Mouse (Mus musculus): ENCODE results near the gene Cmtm6. TPM values are rescaled to one million over a fixed set of nuclear protein-coding genes. Genes with fewer than 3 reads are reported as not detected.

The Cmtm6 gene
- 165 TPM for polyA plus RNA-seq (2017; shearing (Covaris generic))

GRCm38 (mm10) chr9:114731011-114731755 lies at the start of gene Cmtm6:
Cmtm6 (plus strand) TSS chr9:114731116.

GRCm38 (mm10) chr9:114688252-114688952 lies 42.5 kb upstream of the Cmtm6 start, which contains the start of gene Dync1li1:
Dync1li1 (plus strand) TSS chr9:114688790.

GRCm38 (mm10) chr9:114781526-114782212 lies 50.8 kb downstream of the Cmtm6 start, which contains the start of gene Cmtm7:
Cmtm7 (minus strand) TSS chr9:114781856.

Other genes starting within 250 kb of the Cmtm6 start
- gene Ccr4, start 226.2 kb upstream of the Cmtm6 start, polyA plus RNA-seq (2017; shearing (Covaris generic)), result 0.65 TPM
- gene C130032M10Rik, start 215.4 kb upstream of the Cmtm6 start, polyA plus RNA-seq (2017; shearing (Covaris generic)), result not detected
- gene Trim71, start 166.7 kb upstream of the Cmtm6 start, polyA plus RNA-seq (2017; shearing (Covaris generic)), result 0.04 TPM
- gene Cnot10, start 90.9 kb upstream of the Cmtm6 start, polyA plus RNA-seq (2017; shearing (Covaris generic)), result 52.9 TPM
- 71.9 TPM for gene Dync1li1, start 42.3 kb upstream of the Cmtm6 start, polyA plus RNA-seq (2017; shearing (Covaris generic))
- gene Cmtm7, start 50.7 kb downstream of the Cmtm6 start, polyA plus RNA-seq (2017; shearing (Covaris generic)), result 74.2 TPM
- gene Cmtm8, start 113.0 kb downstream of the Cmtm6 start, polyA plus RNA-seq (2017; shearing (Covaris generic)), result not detected
- gene Gpd1l, start 202.9 kb downstream of the Cmtm6 start, polyA plus RNA-seq (2017; shearing (Covaris generic)), result 21.8 TPM
- not detected for gene Osbpl10, start 247.5 kb downstream of the Cmtm6 start, polyA plus RNA-seq (2017; shearing (Covaris generic))